Mouse (Mus musculus): ENCODE results near the gene Galnt9. TPM values are rescaled to one million over a fixed set of nuclear protein-coding genes. Genes with fewer than 3 reads are reported as not detected.

Galnt9 gene
- polyA plus RNA-seq, 1 experiment from 2014 or later: not detected

GRCm38 (mm10) chr5:110521822-110522221 is 22.3 kb upstream of the Galnt9 start:
- WGBS: 74% methylated on average over 7 of the region's 7 CpGs
- Histone ChIP-seq H3K4me2 (ENCODE audit: low read depth, severe bottlenecking) (no peak overlapping the region), H3K27me3 (ENCODE audit: control insufficient read depth, insufficient read depth, low read length) (no peaks in the 10 kb centered on the region), H3K4me3 (ENCODE audit: low read depth, low read length) (no peak overlapping the region), H3K9me3 (ENCODE audit: control insufficient read depth, low read length) (no peaks in the 10 kb centered on the region), H3K4me1 (ENCODE audit: control insufficient read depth, insufficient read depth, low read length) (no peaks in the 10 kb centered on the region), H3K27ac (replicated peaks; ENCODE audit: low read depth, low read length) (no peak overlapping the region), H3K36me3 (ENCODE audit: control insufficient read depth, insufficient read depth, low read length) (no peaks in the 10 kb centered on the region), H3K9ac (ENCODE audit: low read length) (no peak overlapping the region)
- no peak for ATAC-seq (ENCODE audit: insufficient number of reproducible peaks, low FRiP score, low TSS enrichment, low read depth)
- no peak for DNase-seq (ENCODE audit: low spot score)

GRCm38 (mm10) chr5:110523296-110523695 is 20.9 kb upstream of the Galnt9 start:
- Histone ChIP-seq H3K36me3 (ENCODE audit: control insufficient read depth, insufficient read depth, low read length) (no peaks in the 10 kb centered on the region), H3K27me3 (ENCODE audit: control insufficient read depth, insufficient read depth, low read length) (no peaks in the 10 kb centered on the region), H3K4me1 (ENCODE audit: control insufficient read depth, insufficient read depth, low read length) (no peaks in the 10 kb centered on the region), H3K4me3 (ENCODE audit: low read depth, low read length) (no peak overlapping the region), H3K9me3 (ENCODE audit: control insufficient read depth, low read length) (no peaks in the 10 kb centered on the region), H3K27ac (replicated peaks; ENCODE audit: low read depth, low read length) (no peak overlapping the region), H3K4me2 (ENCODE audit: low read depth, severe bottlenecking) (no peak overlapping the region), H3K9ac (ENCODE audit: low read length) (no peak overlapping the region)
- ATAC-seq (ENCODE audit: insufficient number of reproducible peaks, low FRiP score, low TSS enrichment, low read depth) (no peak), DNase-seq (ENCODE audit: low spot score) (no peak)
- WGBS: 76% methylated on average over 4 of the region's 4 CpGs

DNA sequence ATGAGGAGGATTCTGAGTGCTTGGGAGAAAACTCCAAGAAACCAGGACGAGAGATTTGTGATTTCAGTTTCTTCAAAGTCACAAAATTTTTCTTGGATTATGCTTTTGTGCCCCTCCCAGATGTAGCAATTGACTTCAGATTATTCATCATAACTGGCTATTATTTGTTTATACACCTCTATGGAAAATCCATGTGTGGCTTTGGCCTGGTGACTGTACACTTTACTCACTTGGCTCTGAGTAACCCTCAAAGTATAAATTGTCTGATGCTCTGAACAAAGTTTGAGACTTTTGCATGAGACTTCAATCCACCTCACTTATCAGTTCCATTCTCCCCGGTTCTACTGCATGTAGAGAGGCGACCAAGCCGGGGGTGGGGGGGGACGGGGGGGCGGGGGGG is 18.5 kb upstream of the Galnt9 start:
- Histone ChIP-seq H3K4me3 (ENCODE audit: low read depth, low read length) (no peak overlapping the region), H3K4me2 (ENCODE audit: low read depth, severe bottlenecking) (no peak overlapping the region), H3K36me3 (ENCODE audit: control insufficient read depth, insufficient read depth, low read length) (no peaks in the 10 kb centered on the region), H3K27ac (replicated peaks; ENCODE audit: low read depth, low read length) (no peak overlapping the region), H3K9ac (ENCODE audit: low read length) (no peak overlapping the region), H3K9me3 (ENCODE audit: control insufficient read depth, low read length) (no peaks in the 10 kb centered on the region), H3K4me1 (ENCODE audit: control insufficient read depth, insufficient read depth, low read length) (no peaks in the 10 kb centered on the region), H3K27me3 (ENCODE audit: control insufficient read depth, insufficient read depth, low read length) (no peaks in the 10 kb centered on the region)
- ATAC-seq (ENCODE audit: insufficient number of reproducible peaks, low FRiP score, low TSS enrichment, low read depth) (no peak), DNase-seq (ENCODE audit: low spot score) (no peak)
- 77% methylated on average over 6 of the region's 6 CpGs for WGBS

- Histone ChIP-seq H3K9me3 (ENCODE audit: control insufficient read depth, low read length) (no peaks in the 10 kb centered on the region), H3K27ac (replicated peaks; ENCODE audit: low read depth, low read length) (no peak overlapping the region), H3K4me1 (ENCODE audit: control insufficient read depth, insufficient read depth, low read length) (no peaks in the 10 kb centered on the region), H3K27me3 (ENCODE audit: control insufficient read depth, insufficient read depth, low read length) (no peaks in the 10 kb centered on the region), H3K4me3 (ENCODE audit: low read depth, low read length) (no peak overlapping the region), H3K9ac (ENCODE audit: low read length) (no peak overlapping the region), H3K36me3 (ENCODE audit: control insufficient read depth, insufficient read depth, low read length) (no peaks in the 10 kb centered on the region), H3K4me2 (ENCODE audit: low read depth, severe bottlenecking) (no peak overlapping the region)
- ATAC-seq (ENCODE audit: insufficient number of reproducible peaks, low FRiP score, low TSS enrichment, low read depth) (no peak), DNase-seq (ENCODE audit: low spot score) (no peak)
- 84% methylated on average over 4 of the region's 4 CpGs for WGBS
These were observed 17.6 kb upstream of the Galnt9 start for GRCm38 (mm10) chr5:110526556-110526955.

DNA sequence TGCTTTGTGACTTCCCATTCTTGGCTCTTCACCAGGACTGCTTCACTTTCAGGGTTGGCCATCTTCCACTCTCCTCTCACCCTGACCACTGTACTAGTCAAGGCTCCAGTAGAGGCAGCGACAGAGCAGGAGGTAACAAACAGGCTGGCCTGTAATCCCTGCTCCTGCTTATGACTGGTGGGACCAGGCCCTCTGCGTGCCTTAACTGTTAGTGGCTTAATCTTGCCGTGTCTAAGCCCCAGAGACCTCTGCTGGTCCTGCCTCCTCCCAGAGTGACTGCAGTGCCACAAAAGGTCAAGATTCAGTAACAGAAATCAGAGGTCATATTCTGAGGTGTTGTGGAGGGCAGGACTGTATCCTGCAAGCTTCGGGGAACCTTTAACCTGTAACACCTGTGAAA is 13.1 kb upstream of the Galnt9 start:
- no peak overlapping the region for H3K27ac ChIP-seq (replicated peaks; ENCODE audit: low read depth, low read length)
- H3K4me1 ChIP-seq (ENCODE audit: control insufficient read depth, insufficient read depth, low read length): no peaks in the 10 kb centered on the region
- H3K9ac ChIP-seq (ENCODE audit: low read length): no peak overlapping the region
- 63% methylated on average over 4 of the region's 4 CpGs for WGBS
- H3K36me3 ChIP-seq (ENCODE audit: control insufficient read depth, insufficient read depth, low read length): no peaks in the 10 kb centered on the region
- no peak overlapping the region for H3K4me2 ChIP-seq (ENCODE audit: low read depth, severe bottlenecking)
- no peaks in the 10 kb centered on the region for H3K27me3 ChIP-seq (ENCODE audit: control insufficient read depth, insufficient read depth, low read length)
- no peak overlapping the region for H3K4me3 ChIP-seq (ENCODE audit: low read depth, low read length)
- ATAC-seq (ENCODE audit: insufficient number of reproducible peaks, low FRiP score, low TSS enrichment, low read depth): no peak
- H3K9me3 ChIP-seq (ENCODE audit: control insufficient read depth, low read length): no peaks in the 10 kb centered on the region; the same call in 1 of the 2 replicates
- no peak for DNase-seq (ENCODE audit: low spot score)

- Histone ChIP-seq H3K4me3 (ENCODE audit: low read depth, low read length) (no peak overlapping the region), H3K27me3 (ENCODE audit: control insufficient read depth, insufficient read depth, low read length) (no peaks in the 10 kb centered on the region), H3K4me1 (ENCODE audit: control insufficient read depth, insufficient read depth, low read length) (no peaks in the 10 kb centered on the region), H3K4me2 (ENCODE audit: low read depth, severe bottlenecking) (no peak overlapping the region), H3K9me3 (ENCODE audit: control insufficient read depth, low read length) (no peaks in the 10 kb centered on the region; the same call in 1 of the 2 replicates), H3K9ac (ENCODE audit: low read length) (no peak overlapping the region), H3K36me3 (ENCODE audit: control insufficient read depth, insufficient read depth, low read length) (no peaks in the 10 kb centered on the region), H3K27ac (replicated peaks; ENCODE audit: low read depth, low read length) (no peak overlapping the region)
- WGBS: 82% methylated on average over 1 of the region's 1 CpGs
- DNase-seq (ENCODE audit: low spot score) (no peak), ATAC-seq (ENCODE audit: insufficient number of reproducible peaks, low FRiP score, low TSS enrichment, low read depth) (no peak)
These were observed 9.8 kb upstream of the Galnt9 start for GRCm38 (mm10) chr5:110534402-110534801.

- H3K4me3 ChIP-seq (ENCODE audit: low read depth, low read length): no peak overlapping the region
- H3K9ac ChIP-seq (ENCODE audit: low read length): no peak overlapping the region
- no peaks in the 10 kb centered on the region; the same call in 1 of the 2 replicates for H3K9me3 ChIP-seq (ENCODE audit: control insufficient read depth, low read length)
- DNase-seq (ENCODE audit: low spot score) (no peak), ATAC-seq (ENCODE audit: insufficient number of reproducible peaks, low FRiP score, low TSS enrichment, low read depth) (no peak)
- no peaks in the 10 kb centered on the region for H3K27me3 ChIP-seq (ENCODE audit: control insufficient read depth, insufficient read depth, low read length)
- no peak overlapping the region for H3K4me2 ChIP-seq (ENCODE audit: low read depth, severe bottlenecking)
- no peaks in the 10 kb centered on the region for H3K36me3 ChIP-seq (ENCODE audit: control insufficient read depth, insufficient read depth, low read length)
- no peak overlapping the region for H3K27ac ChIP-seq (replicated peaks; ENCODE audit: low read depth, low read length)
- H3K4me1 ChIP-seq (ENCODE audit: control insufficient read depth, insufficient read depth, low read length): no peaks in the 10 kb centered on the region
- WGBS: 90% methylated on average over 8 of the region's 8 CpGs
These were observed 8.2 kb upstream of the Galnt9 start for GRCm38 (mm10) chr5:110535964-110536363.

GRCm38 (mm10) chr5:110540947-110541346 is 3.2 kb upstream of the Galnt9 start:
- Histone ChIP-seq H3K4me3 (ENCODE audit: low read depth, low read length) (no peak overlapping the region), H3K27me3 (ENCODE audit: control insufficient read depth, insufficient read depth, low read length) (peaks cover 31% of the 10 kb centered on the region), H3K9ac (ENCODE audit: low read length) (no peak overlapping the region), H3K4me1 (ENCODE audit: control insufficient read depth, insufficient read depth, low read length) (no peaks in the 10 kb centered on the region; the same call in 1 of the 2 replicates), H3K9me3 (ENCODE audit: control insufficient read depth, low read length) (no peaks in the 10 kb centered on the region), H3K4me2 (ENCODE audit: low read depth, severe bottlenecking) (no peak overlapping the region), H3K27ac (replicated peaks; ENCODE audit: low read depth, low read length) (no peak overlapping the region), H3K36me3 (ENCODE audit: control insufficient read depth, insufficient read depth, low read length) (no peaks in the 10 kb centered on the region)
- DNase-seq (ENCODE audit: low spot score) (no peak), ATAC-seq (ENCODE audit: insufficient number of reproducible peaks, low FRiP score, low TSS enrichment, low read depth) (no peak)
- 63% methylated on average over 2 of the region's 2 CpGs for WGBS

DNA sequence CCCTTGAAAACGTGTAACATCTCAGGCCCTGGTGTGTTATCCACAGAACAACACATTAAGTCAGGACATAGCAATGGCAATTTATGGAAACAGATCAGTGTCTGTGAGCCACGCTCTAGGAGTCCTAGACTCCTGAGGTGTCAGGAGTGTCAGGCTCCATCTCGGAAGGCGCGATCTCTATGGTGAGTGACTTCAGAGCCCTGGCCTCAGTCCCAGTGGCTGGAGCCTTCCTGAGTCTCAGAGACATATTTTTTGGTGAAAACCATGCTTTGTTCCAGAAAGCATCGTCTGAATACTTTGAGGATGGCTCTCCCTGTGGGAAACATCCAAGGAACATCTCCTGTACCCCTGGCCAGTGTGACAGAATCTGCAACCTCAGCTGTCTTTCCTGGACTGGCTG is 2.7 kb upstream of the Galnt9 start:
- H3K27ac ChIP-seq (replicated peaks; ENCODE audit: low read depth, low read length): no peak overlapping the region
- H3K9ac ChIP-seq (ENCODE audit: low read length): no peak overlapping the region
- H3K4me1 ChIP-seq (ENCODE audit: control insufficient read depth, insufficient read depth, low read length): no peaks in the 10 kb centered on the region; the same call in 1 of the 2 replicates
- no peak for ATAC-seq (ENCODE audit: insufficient number of reproducible peaks, low FRiP score, low TSS enrichment, low read depth)
- 72% methylated on average over 6 of the region's 6 CpGs for WGBS
- no peak overlapping the region for H3K4me3 ChIP-seq (ENCODE audit: low read depth, low read length)
- H3K9me3 ChIP-seq (ENCODE audit: control insufficient read depth, low read length): no peaks in the 10 kb centered on the region
- no peak overlapping the region for H3K4me2 ChIP-seq (ENCODE audit: low read depth, severe bottlenecking)
- DNase-seq (ENCODE audit: low spot score): no peak
- H3K27me3 ChIP-seq (ENCODE audit: control insufficient read depth, insufficient read depth, low read length): peaks cover 31% of the 10 kb centered on the region
- no peaks in the 10 kb centered on the region for H3K36me3 ChIP-seq (ENCODE audit: control insufficient read depth, insufficient read depth, low read length)
